Mouse (Mus musculus) lung, postnatal 0 days (tissue): Measurements from ENCODE around the gene Tomm34. TPM values are rescaled to one million over a fixed set of nuclear protein-coding genes. Genes with fewer than 3 reads are reported as not detected.

Experiments used
- ATAC-seq: fragments of 200-750 bp; cut with Nextera tagmentation; 2 replicates; pipeline ENCODE4 v1.8.0; 2017; ENCODE audit warnings: moderate library complexity
- DNase-seq: peaks from one replicate; pipeline ENCODE4 v3.0.0-alpha.2; 2016; ENCODE audit warnings: low spot score
- H3K27ac ChIP-seq: fragments of 300-500 bp; sonication (generic); 2 replicates; pipeline ENCODE4 v1.5.1; 2014; ENCODE audit warnings: antibody characterized with exemption, mild to moderate bottlenecking, low read length, mixed read lengths
- H3K27me3 ChIP-seq: fragments of 300-500 bp; sonication (generic); replicated peaks from 2 replicates; pipeline ENCODE4 v1.6.1; 2014; ENCODE audit warnings: low read length, mixed read lengths; ENCODE audit not compliant: insufficient read depth
- H3K36me3 ChIP-seq: fragments of 300-500 bp; sonication (generic); 2 replicates; pipeline ENCODE4 v1.6.1; 2014; ENCODE audit warnings: low read length, mixed read lengths; ENCODE audit not compliant: insufficient read depth
- H3K4me1 ChIP-seq: fragments of 300-500 bp; sonication (generic); 2 replicates; pipeline ENCODE4 v1.6.1; 2014; ENCODE audit warnings: antibody characterized with exemption, low read depth, low read length, mixed read lengths; ENCODE audit not compliant: insufficient read depth
- H3K4me2 ChIP-seq: fragments of 300-500 bp; sonication (generic); replicated peaks from 2 replicates; pipeline ENCODE4 v1.6.1; 2014; ENCODE audit warnings: low read depth, mild to moderate bottlenecking, low read length, moderate library complexity, mixed read lengths
- H3K4me3 ChIP-seq: fragments of 300-500 bp; sonication (generic); 2 replicates; pipeline ENCODE4 v1.5.1; 2014; ENCODE audit warnings: low read depth, low read length
- H3K9ac ChIP-seq: fragments of 300-500 bp; sonication (generic); replicated peaks from 2 replicates; pipeline ENCODE4 v1.6.1; 2014; ENCODE audit warnings: low read depth, mild to moderate bottlenecking
- H3K9me3 ChIP-seq: fragments of 300-500 bp; sonication (generic); 2 replicates; pipeline ENCODE4 v1.6.1; 2016; ENCODE audit warnings: low read length, mixed read lengths
- CTCF ChIP-seq: IDR thresholded peaks from 2 replicates; pipeline ENCODE4 v1.5.1; 2016; ENCODE audit warnings: antibody characterized with exemption, mild to moderate bottlenecking
- EP300 ChIP-seq: IDR thresholded peaks from 2 replicates; pipeline ENCODE4 v1.6.1; 2016; ENCODE audit warnings: antibody characterized with exemption, mild to moderate bottlenecking, control low read depth
- WGBS: fragments of 180-500 bp; shearing (Covaris S2); extraction: QIAGEN DNeasy Blood & Tissue Kit; methylation state at CpG from one replicate; pipeline ENCODE4 v1.1.7; 2014; 5-methylcytosine and 5-hydroxymethylcytosine counted together
- polyA plus RNA-seq: library from polyadenylated mRNA; unstranded; fragments of >200 nt; fragmentation: Nextera tagmentation; extraction: Ambion mirVana; gene quantifications from 2 replicates; pipeline ENCODE4 v1.2.1, GENCODE M21; 2015

The Tomm34 gene
- polyA plus RNA-seq, 1 experiment from 2014 or later: 27.2 TPM

DNA sequence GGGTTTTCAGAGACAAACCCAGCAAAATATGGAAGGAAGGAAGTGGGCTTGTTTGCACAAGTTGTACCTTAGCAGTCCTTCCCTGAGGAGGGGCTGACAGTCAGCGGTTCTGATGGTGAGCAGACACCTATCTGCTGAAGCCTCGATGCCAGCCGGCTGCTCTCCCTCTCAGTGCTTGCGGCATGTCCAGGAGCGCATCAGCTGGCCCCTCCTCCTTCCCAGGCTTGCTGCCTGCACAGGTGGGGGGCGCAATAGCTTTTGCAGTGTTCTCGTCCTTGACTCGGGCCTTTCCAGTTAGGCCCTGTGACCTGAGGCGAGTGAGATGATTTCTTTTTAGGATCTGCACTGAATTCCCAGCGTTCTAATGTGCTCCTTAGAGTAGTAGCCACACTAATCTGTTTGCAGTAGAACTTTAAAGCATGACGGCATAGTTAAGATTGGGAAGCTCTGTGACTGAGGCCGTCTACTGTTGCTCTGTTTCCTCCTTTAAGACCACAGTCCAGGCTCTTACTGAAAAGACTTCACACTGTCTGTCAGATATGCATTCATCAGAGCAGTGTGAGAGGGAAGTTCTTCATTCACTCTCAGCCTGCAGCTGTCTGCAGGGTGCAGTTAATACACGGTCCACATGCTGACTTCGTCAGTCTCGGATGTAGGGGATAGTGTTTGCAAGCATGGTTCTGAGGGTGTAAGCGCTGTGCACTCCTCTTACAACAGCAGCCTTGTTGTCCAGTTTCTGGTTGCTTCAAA, 36.3 kb upstream of the Tomm34 start:
- Histone ChIP-seq H3K36me3 (peaks cover 23% of the 10 kb centered on the region; the same call in 1 of the 2 replicates), H3K27me3 (no peaks in the 10 kb centered on the region), H3K4me3 (no peak overlapping the region), H3K9ac (no peak overlapping the region), H3K4me2 (no peak overlapping the region), H3K9me3 (no peaks in the 10 kb centered on the region), H3K4me1 (no peaks in the 10 kb centered on the region), H3K27ac (no peak overlapping the region)
- DNase-seq: no peak
- no peak for TF ChIP-seq CTCF
- no peak for TF ChIP-seq EP300
- WGBS: 84% methylated on average over 16 of the region's 16 CpGs
- ATAC-seq: no peak

DNA sequence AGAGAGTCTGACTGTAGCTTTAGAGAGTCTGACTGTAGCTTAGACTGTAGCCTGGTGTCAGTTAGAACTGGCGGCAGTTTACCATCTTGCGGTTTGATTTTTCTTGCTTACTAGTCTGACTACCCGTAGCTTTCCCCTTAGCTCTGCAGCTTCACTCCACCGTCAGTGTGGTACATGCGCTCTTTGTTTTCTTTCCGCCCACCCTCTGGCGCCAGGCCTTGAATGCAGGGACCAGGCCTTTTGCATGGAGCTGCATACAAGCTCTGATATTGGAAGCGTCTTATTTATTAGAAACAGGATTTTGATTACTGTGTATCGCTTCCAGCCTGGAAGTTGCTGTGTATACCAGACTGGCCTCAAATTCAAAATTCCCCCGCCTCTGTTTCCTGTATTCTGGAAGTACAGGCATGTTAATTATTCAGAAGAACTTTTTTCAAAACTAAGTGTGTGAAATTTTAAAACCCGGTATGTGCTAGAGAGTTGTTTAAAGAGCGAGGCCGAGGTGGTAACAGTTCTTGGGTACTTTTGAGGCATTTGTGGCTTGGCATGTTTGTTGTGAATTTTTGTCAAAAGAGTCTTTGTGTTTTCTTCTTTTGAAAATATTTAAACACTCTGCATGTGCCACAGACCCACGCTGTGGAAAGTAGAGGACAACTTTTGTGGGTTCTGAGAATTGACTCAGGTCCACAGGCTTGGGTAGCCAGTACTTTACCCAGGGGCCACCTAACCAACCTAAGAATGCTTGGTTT, 35.5 kb upstream of the Tomm34 start:
- ATAC-seq: no peak
- Histone ChIP-seq H3K36me3 (peaks cover 25% of the 10 kb centered on the region; the same call in 1 of the 2 replicates), H3K4me3 (no peak overlapping the region), H3K9ac (no peak overlapping the region), H3K9me3 (no peaks in the 10 kb centered on the region), H3K4me1 (no peaks in the 10 kb centered on the region), H3K4me2 (no peak overlapping the region), H3K27ac (no peak overlapping the region), H3K27me3 (no peaks in the 10 kb centered on the region)
- WGBS: 83% methylated on average over 14 of the region's 14 CpGs
- no peak for TF ChIP-seq CTCF
- TF ChIP-seq EP300: no peak
- no peak for DNase-seq

DNA sequence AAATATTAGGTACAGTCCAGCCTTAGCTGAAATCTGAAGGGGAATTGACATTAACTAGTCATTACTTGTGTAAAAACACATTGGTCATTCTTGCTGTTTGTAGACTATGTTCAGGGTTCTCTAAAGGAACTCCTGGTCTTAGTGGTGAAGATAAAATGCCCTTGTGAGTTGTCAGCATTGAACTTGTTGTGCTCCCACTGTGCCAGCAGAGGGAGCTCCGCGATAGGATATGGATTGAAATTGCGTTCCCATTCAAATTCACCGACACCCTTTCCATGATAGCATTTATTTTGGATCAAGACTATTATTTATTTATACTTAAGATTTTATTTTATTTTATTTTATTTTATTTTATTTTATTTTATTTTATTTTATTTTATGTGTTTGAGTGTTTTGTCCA, 32.5 kb upstream of the Tomm34 start:
- peak; percentile 87 for TF ChIP-seq CTCF
- TF ChIP-seq EP300: no peak
- H3K9ac ChIP-seq: no peak overlapping the region
- ATAC-seq (no peak), DNase-seq (peak; percentile 74)
- no peaks in the 10 kb centered on the region for H3K27me3 ChIP-seq
- no peaks in the 10 kb centered on the region for H3K9me3 ChIP-seq
- H3K4me3 ChIP-seq: no peak overlapping the region
- H3K4me1 ChIP-seq: no peaks in the 10 kb centered on the region
- H3K36me3 ChIP-seq: peaks cover 42% of the 10 kb centered on the region
- no peak overlapping the region for H3K4me2 ChIP-seq
- WGBS: 23% methylated on average over 4 of the region's 4 CpGs
- H3K27ac ChIP-seq: no peak overlapping the region

DNA sequence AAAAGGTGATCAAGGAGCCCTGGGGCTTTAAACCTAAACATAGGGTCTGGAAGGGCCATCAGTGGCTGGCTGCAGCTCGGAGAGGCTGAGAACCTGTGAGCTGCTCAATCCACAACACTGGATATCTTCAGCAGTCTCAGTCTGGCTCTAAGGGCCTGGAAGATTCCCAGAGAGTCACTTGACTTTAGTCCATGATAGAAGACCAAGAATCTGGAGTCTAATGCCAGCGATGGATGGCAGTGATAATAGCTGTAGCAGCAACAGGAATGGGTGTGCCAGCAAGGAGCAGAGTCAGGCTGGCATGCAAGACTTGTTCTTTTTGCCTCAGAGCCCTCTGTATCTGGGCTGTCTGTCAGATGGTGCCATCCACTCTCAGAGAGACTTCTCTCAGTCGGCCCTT, 31.4 kb upstream of the Tomm34 start:
- Histone ChIP-seq H3K36me3 (peaks cover 41% of the 10 kb centered on the region), H3K27ac (no peak overlapping the region), H3K4me1 (no peaks in the 10 kb centered on the region), H3K4me3 (no peak overlapping the region), H3K4me2 (no peak overlapping the region), H3K9ac (no peak overlapping the region), H3K27me3 (no peaks in the 10 kb centered on the region), H3K9me3 (no peaks in the 10 kb centered on the region)
- no peak for TF ChIP-seq CTCF
- no peak for TF ChIP-seq EP300
- DNase-seq (no peak), ATAC-seq (no peak)
- 88% methylated on average over 3 of the region's 3 CpGs for WGBS

DNA sequence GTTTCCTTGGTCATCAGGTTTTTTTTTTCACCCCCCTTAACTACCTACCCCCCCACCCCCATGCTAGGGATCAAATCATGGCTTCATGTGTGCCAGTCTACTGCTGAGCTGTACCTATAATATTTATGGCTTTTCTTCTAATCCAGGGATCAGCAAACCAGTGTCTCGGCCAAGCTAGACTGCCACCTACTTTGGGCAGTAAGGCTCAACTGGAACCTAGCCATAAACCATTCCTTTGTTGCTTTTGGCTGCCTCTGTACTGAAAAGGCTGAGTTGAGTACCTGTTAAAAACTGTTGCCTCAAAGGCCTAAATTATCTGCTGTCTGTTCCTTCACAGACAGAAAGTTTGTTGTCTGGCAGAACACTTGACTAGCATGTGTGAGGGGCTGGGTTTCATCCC, 31.0 kb upstream of the Tomm34 start:
- H3K9me3 ChIP-seq: no peaks in the 10 kb centered on the region
- H3K4me3 ChIP-seq: no peak overlapping the region
- 85% methylated on average over 1 of the region's 1 CpGs for WGBS
- DNase-seq (no peak), ATAC-seq (no peak)
- peaks cover 37% of the 10 kb centered on the region for H3K36me3 ChIP-seq
- no peaks in the 10 kb centered on the region for H3K4me1 ChIP-seq
- no peak overlapping the region for H3K9ac ChIP-seq
- H3K27me3 ChIP-seq: no peaks in the 10 kb centered on the region
- no peak overlapping the region for H3K4me2 ChIP-seq
- TF ChIP-seq CTCF (no peak), EP300 (no peak)
- H3K27ac ChIP-seq: no peak overlapping the region

DNA sequence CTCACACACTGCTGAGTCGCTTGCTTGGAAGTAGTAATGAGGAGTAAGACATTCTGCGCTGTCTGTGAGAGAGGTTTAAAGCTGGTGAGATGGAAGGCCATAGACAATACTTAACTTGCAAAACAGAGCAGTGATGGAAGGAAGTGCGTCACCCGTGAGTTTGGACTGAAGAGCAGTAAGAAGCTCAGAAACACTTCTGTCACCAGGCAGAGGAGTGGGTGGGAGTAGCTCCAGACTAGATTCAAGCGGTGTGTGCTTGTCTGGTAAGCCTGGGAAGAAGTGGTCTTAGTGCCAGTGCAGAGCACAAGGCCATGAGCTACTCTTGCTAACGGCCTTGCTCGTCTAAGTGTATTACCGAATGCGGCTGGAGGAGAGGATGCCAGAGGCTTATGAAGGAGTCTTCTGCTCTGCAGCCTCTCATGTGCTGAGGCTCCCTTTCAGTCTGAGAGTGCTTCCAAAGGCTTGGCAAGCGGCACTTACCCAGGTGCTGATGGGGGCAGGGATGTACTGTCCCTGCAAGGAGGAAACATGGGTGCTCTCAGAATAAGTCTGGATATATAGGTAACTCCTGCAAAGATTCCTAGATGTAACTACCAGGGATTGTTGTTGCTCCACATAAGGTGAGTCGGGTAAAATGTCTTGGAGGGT, 27.8 kb upstream of the Tomm34 start:
- no peak overlapping the region for H3K27ac ChIP-seq
- H3K4me3 ChIP-seq: no peak overlapping the region
- H3K27me3 ChIP-seq: no peaks in the 10 kb centered on the region
- WGBS: 90% methylated on average over 11 of the region's 11 CpGs
- peaks cover 41% of the 10 kb centered on the region for H3K36me3 ChIP-seq
- no peak overlapping the region for H3K9ac ChIP-seq
- no peaks in the 10 kb centered on the region for H3K4me1 ChIP-seq
- DNase-seq: no peak
- H3K4me2 ChIP-seq: no peak overlapping the region
- no peaks in the 10 kb centered on the region for H3K9me3 ChIP-seq
- no peak for ATAC-seq
- no peak for TF ChIP-seq CTCF
- no peak for TF ChIP-seq EP300
